Mouse (Mus musculus): ENCODE measurements around the gene Pttg1. TPM values are rescaled to one million over a fixed set of nuclear protein-coding genes. Genes with fewer than 3 reads are reported as not detected.

Pttg1 gene
- polyA plus RNA-seq, 1 experiment: 22.7 TPM

DNA sequence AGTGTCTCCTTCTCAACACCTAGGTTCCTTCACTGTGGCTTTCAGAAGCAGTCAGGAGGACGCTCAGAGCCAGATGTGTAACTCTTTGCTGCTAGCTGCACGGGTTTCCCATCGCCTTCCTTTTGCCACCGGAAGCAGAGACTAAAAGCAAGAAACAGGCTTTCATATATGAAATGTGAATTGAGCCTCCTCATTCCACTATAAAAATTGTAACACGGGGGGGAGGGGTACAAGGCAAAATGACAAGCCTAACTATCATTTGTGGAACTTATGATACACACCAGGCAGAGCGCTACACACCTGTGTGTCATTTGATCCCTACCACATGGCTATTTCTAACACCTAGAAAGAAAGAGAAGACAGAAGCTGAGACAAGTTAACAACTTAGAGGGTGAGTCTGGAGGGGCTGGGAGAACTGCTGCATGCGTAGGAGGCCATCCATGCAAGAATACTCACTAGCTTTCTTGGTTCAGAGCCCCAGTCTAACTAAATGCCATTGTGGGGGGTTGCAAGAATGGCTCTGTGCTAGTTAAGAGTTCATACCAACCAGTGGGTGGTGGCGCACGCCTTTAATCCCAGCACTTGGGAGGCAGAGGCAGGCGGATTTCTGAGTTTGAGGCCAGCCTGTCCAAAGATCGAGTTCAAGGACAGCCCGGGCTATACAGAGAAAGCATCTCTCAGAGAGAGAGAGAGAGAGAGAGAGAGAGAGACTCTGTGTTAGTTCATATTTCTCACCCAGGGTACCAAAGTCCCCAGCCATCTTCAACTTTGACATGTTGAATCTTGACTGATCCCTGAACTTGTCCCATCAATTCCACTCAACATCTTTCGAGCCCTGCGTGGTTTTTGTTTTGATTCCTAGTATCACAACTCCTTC, 38.8 kb downstream of the Pttg1 start:
- TF ChIP-seq POLR2A (IDR thresholded peaks at IDR 0.05; ENCODE audit: borderline replicate concordance, extremely low read depth, insufficient read depth, insufficient read length, poor library complexity, severe bottlenecking) (no peak), CTCF (IDR thresholded peaks at IDR 0.05; ENCODE audit: borderline replicate concordance, extremely low read depth, insufficient read depth, insufficient read length) (no peak)
- DNase-seq (ENCODE audit: low read depth): no peak

DNA sequence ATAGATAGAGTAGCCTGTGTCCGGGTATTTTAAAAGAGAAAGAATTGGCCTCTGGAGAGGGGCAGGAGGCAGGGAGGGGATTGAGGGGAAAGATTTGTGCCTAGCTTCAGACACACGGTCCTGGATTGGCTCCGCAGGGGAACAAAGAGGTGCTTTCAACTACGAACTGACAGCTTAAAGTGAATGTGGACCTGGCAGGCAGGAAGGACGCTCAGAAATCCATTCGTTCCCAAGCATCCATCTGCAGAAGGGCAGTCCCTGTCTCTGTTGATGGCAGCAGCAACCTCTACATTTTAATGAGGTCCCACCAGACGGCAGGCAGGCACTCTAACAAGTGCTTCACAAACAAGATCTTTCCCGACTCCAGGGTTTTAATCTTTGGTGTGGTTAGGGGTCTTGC, 40.3 kb downstream of the Pttg1 start:
- peak; percentile 79 for DNase-seq (ENCODE audit: low read depth)
- TF ChIP-seq POLR2A (IDR thresholded peaks at IDR 0.05; ENCODE audit: borderline replicate concordance, extremely low read depth, insufficient read depth, insufficient read length, poor library complexity, severe bottlenecking): no peak
- no peak for TF ChIP-seq CTCF (IDR thresholded peaks at IDR 0.05; ENCODE audit: borderline replicate concordance, extremely low read depth, insufficient read depth, insufficient read length)

DNA sequence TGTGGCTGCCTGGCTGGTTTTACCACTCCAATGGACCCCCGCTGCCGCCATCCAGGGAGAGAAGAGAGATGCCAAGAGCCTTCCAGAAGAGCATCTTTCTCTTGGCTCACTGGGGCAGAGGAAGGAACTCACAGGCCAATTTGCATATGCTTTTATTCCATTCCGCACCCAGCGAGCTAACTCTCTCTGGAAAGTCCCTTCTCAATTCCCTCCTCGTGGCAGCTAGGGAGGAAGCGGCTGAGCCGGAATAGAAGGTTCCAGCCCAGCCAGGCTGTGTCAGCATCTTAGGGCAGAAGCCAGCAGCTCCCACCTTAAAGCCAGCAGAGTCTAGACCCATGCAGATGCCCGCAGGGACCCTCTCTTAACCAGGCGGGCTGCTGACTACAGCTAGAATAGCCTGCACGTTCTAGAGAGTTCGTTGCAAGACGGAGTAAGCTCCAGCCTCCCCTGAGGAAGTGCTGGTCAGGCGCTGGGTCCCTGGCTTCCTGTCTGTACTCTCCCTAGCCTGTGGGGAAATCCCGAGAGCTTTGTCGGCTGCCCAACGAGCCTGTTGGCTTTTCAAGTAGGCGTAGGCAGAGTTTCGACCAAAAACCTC, 40.9 kb downstream of the Pttg1 start:
- no peak for TF ChIP-seq CTCF (IDR thresholded peaks at IDR 0.05; ENCODE audit: borderline replicate concordance, extremely low read depth, insufficient read depth, insufficient read length)
- no peak for TF ChIP-seq POLR2A (IDR thresholded peaks at IDR 0.05; ENCODE audit: borderline replicate concordance, extremely low read depth, insufficient read depth, insufficient read length, poor library complexity, severe bottlenecking)
- peak; percentile 72 for DNase-seq (ENCODE audit: low read depth)

DNA sequence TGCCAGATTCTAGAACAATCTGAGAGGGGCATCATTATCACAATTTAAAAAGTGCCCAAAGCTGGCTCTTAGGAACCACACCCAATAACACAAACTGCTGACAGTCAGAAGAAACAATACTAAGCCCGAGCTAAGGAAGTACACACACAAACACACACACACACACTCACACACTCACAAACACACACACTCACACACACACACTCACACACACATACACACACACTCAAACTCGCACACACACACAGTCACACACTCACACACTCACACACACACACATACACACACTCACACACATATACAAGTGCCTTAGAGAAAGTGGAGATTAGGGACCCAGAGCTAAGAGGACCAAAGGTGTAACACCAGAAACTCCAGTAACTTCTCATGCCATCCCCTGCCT, 42.5 kb downstream of the Pttg1 start:
- no peak for TF ChIP-seq POLR2A (IDR thresholded peaks at IDR 0.05; ENCODE audit: borderline replicate concordance, extremely low read depth, insufficient read depth, insufficient read length, poor library complexity, severe bottlenecking)
- no peak for TF ChIP-seq CTCF (IDR thresholded peaks at IDR 0.05; ENCODE audit: borderline replicate concordance, extremely low read depth, insufficient read depth, insufficient read length)
- DNase-seq (ENCODE audit: low read depth): no peak

DNA sequence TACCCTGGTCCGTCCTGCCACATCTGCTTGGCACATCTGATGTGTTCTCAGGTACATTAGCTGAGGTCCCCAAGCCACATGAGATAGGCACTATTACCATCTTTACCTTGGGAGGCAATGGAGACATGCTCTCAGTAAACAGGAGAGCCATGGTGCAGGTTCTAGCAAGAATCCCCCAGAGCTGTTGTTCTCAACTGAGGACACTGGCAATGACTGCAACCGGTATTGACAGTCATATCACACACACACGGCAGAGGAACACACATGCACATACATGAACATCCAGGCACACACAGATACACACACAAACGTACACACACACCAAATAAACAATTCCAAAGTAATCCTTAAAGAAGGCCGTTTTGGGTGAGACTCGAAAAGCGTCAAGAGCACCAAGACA, 45.1 kb downstream of the Pttg1 start:
- no peak for DNase-seq (ENCODE audit: low read depth)
- no peak for TF ChIP-seq CTCF (IDR thresholded peaks at IDR 0.05; ENCODE audit: borderline replicate concordance, extremely low read depth, insufficient read depth, insufficient read length)
- no peak for TF ChIP-seq POLR2A (IDR thresholded peaks at IDR 0.05; ENCODE audit: borderline replicate concordance, extremely low read depth, insufficient read depth, insufficient read length, poor library complexity, severe bottlenecking)

DNA sequence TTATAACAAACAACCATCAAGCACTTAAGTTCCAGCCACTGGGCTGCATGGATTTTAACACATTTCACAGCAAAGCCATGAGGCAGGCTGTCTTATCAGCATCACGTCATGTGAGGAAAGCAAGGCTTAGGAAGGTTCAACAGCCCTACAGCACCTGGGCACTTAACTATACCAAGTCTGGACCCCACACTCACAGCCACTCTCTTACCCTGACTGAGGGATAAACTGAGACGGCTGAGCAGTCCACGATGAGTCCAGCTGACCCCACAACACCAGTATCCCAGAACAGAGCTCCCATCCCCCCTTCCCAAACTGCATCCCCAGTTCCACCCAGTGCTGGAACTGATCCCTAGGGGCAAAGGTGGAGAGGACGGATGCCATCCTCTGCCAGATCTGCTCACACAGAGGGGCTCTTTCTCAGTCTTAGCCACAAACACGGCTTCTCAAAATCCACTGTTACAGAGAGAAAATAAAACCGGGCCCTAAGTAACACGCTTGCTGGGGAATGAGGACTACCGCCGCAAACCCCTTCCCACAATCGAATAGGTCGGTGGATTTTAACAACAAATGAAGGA, 46.1 kb downstream of the Pttg1 start:
- DNase-seq (ENCODE audit: low read depth): no peak
- TF ChIP-seq POLR2A (IDR thresholded peaks at IDR 0.05; ENCODE audit: borderline replicate concordance, extremely low read depth, insufficient read depth, insufficient read length, poor library complexity, severe bottlenecking) (no peak), CTCF (IDR thresholded peaks at IDR 0.05; ENCODE audit: borderline replicate concordance, extremely low read depth, insufficient read depth, insufficient read length) (no peak)

DNA sequence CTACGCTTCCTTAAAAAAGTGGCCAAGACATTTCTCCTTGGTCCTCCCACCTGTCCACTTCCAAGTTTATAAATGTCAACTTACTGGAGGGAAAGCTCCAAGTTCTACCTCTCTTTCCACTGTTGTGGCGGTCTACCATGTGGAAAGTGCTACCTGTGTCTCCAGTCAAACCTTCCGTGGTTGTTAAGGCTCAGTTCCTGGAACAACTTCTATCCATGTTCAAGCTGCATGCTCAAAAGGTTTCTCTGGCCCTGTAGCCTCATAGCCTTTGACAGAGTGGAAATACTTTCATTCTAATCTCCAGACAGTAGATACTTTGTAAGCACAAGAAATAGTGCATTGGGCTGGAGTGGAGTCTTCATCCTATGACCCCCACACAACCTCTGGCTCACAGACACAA, 46.6 kb downstream of the Pttg1 start:
- no peak for DNase-seq (ENCODE audit: low read depth)
- TF ChIP-seq POLR2A (IDR thresholded peaks at IDR 0.05; ENCODE audit: borderline replicate concordance, extremely low read depth, insufficient read depth, insufficient read length, poor library complexity, severe bottlenecking) (no peak), CTCF (IDR thresholded peaks at IDR 0.05; ENCODE audit: borderline replicate concordance, extremely low read depth, insufficient read depth, insufficient read length) (no peak)

DNA sequence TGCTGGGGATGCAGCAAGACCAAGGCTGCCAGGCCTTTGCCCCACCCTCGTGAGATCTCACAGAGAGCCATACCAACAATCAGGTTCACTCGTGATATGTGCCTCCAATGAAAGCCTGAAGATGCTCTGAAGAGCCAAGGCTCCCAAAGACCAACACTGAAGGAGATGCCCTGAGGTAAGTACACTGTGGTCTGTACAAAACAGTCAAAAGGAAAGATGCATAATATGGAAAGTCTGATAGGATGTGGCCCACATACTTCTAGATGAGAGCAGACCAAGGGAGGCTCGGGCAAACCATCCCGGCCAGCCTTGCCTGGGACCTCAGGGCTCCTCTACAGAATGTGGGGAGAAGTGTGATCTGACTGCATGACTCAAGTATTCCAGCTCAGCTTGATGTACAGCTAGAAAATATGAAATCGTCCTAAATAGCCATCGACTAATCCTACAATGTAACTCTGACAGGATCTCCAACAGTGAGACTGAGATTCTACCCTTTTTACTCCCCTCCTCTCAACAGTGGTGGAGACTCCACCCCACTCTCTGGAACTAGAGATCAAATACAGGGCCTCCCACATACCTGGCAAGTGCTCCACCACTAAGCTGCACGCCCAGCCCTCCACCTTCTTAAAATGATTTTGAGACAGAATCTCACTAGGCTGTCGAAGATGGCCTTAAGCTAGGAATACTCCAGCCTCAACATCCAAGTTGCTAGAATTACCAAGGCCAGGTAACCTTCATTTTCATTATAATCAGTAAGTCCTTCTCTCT, 48.8 kb downstream of the Pttg1 start:
- no peak for DNase-seq (ENCODE audit: low read depth)
- TF ChIP-seq POLR2A (IDR thresholded peaks at IDR 0.05; ENCODE audit: borderline replicate concordance, extremely low read depth, insufficient read depth, insufficient read length, poor library complexity, severe bottlenecking) (no peak), CTCF (IDR thresholded peaks at IDR 0.05; ENCODE audit: borderline replicate concordance, extremely low read depth, insufficient read depth, insufficient read length) (no peak)

DNA sequence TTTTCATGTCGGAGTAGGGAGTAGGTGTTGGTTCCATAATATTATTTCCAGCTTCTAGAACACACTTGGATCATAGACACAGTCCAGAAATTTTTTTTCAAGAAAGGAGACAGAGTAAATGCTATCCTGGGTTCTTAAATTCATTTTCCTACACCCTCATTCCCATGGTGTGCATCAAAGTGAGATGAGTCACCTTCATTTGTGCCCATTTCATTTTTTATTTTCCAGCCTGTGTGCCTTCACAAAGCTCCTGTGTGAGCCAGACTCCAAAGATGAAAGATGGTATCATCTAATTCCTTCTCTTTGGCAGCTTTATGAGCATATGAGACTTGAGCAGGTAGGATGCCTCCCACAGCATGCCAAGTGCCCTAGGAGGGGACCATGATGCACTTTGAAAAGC, 49.5 kb downstream of the Pttg1 start:
- DNase-seq (ENCODE audit: low read depth): no peak
- no peak for TF ChIP-seq POLR2A (IDR thresholded peaks at IDR 0.05; ENCODE audit: borderline replicate concordance, extremely low read depth, insufficient read depth, insufficient read length, poor library complexity, severe bottlenecking)
- no peak for TF ChIP-seq CTCF (IDR thresholded peaks at IDR 0.05; ENCODE audit: borderline replicate concordance, extremely low read depth, insufficient read depth, insufficient read length)

DNA sequence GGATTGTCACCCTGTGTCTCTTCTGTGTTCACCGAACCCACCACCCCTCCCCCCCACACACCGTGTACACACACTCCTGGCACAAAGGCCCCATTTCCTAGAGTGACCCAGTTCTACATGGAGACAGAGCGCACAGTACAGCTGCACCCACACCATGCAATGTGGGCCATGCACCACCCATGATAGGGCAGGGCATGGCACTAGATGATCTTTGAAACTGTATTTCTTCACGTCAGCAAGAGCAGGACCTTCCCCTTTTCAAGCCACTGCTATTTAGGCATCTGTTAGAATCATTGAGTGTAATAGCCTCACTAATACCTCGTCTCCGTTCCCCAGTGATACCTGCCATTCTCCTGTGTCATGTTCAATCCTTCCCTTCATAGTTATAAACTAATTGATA, 51.1 kb downstream of the Pttg1 start:
- DNase-seq (ENCODE audit: low read depth): no peak
- TF ChIP-seq CTCF (IDR thresholded peaks at IDR 0.05; ENCODE audit: borderline replicate concordance, extremely low read depth, insufficient read depth, insufficient read length): no peak
- TF ChIP-seq POLR2A (IDR thresholded peaks at IDR 0.05; ENCODE audit: borderline replicate concordance, extremely low read depth, insufficient read depth, insufficient read length, poor library complexity, severe bottlenecking): no peak

DNA sequence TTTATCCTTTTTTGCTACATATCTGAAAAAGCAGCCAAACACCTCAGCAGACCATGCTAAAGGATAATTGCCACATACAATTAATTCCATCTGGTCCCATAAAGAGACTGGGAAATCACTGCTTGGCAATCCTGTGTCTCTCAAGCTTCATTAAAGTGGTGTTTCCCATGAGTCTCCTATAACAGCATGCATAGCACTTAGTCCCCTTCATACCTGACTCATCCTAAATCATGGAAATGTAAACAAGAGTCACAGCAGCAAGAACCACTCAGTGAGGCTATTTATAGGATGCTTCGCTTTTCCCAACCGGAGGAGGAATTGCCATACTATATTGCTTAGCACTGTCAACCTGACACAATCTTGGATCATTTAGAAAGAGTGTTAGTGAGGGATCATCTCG, 52.7 kb downstream of the Pttg1 start:
- DNase-seq (ENCODE audit: low read depth): no peak
- no peak for TF ChIP-seq CTCF (IDR thresholded peaks at IDR 0.05; ENCODE audit: borderline replicate concordance, extremely low read depth, insufficient read depth, insufficient read length)
